Mouse (Mus musculus): ENCODE results near the gene Timeless. TPM values are rescaled to one million over a fixed set of nuclear protein-coding genes. Genes with fewer than 3 reads are reported as not detected.

Gene Timeless
- 3.0 and 4.9 TPM in 2 replicates for polyA plus RNA-seq (2021; fragmentation: Nextera tagmentation)
- long read RNA-seq, experiment 1, full-length matches to known transcripts, result 3 of 14 reads
- long read RNA-seq, experiment 1, partial matches to known transcripts, result 11 of 14 reads
- long read RNA-seq, experiment 1, other reads (novel, unspliced or antisense), result 0 of 14 reads
- long read RNA-seq, experiment 2, partial matches to known transcripts, result 9 of 10 reads
- long read RNA-seq, experiment 2, other reads (novel, unspliced or antisense), result 1 of 10 reads

DNA sequence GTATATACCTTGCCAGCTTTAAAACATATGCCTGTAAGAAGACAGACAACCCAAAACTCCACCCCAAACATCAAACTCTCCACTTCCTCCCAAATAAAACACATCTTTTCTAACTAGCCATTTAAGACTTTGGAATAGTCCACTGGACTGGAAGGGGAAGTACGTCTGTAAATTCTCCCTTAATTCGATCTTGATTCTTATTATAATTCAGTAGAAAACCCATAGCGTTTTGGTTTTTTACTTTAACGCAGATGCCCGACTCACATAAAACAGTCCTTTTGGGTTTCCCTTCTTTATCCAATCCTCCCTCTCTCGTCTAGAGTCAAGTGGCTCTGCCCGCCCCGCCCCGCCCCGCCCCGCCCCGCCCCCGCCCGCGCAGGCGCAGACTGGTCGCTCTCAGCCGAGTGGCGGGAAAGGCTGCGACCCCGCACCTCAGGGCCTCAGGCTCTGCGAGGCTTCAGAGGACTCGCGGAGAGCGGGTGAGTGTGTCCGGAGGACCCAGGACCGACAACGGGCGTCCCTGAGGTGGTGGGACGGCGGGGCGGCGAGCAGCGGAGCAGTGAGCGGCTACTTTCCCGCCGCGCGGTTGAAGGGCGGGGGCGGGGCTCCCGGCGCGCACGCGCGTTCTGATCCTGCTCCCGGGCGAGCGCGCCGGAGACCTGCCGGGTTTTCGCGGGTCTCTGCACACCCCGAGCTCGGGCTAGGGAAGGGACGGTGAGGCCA, at the start of gene Timeless:
Gene Timeless (plus strand): TSS at position 369 of the 723 bp plus-strand sequence.

DNA sequence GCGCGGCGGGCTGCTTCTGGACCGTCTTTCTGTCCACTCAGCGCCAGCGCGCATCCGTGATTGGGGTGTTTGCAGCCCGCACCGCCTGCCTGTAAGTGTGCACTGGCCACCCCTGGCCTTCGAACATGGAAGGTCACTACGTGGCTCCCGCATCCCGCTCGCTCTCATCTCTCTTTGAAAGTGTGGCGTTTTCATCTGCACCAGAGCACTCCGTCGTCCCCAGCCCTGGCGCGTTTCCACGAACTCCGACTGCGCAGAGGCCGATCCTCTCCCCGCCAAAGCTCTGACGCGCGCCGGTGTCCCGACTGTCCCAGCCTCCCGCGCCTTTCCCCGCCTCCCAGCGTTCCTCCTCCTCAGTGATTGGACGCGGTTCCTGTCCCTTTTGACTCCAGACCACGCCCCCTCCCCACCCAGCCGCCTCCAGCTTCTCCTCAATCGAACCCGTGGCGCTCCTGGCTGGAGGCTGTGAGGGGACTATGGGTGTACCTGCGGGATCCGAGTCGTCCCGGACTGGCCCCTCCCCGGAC, 37.8 kb upstream of the Timeless start, which contains the start of gene Gls2:
Gene Gls2 (plus strand): TSS at position 434 of the 527 bp plus-strand sequence.

DNA sequence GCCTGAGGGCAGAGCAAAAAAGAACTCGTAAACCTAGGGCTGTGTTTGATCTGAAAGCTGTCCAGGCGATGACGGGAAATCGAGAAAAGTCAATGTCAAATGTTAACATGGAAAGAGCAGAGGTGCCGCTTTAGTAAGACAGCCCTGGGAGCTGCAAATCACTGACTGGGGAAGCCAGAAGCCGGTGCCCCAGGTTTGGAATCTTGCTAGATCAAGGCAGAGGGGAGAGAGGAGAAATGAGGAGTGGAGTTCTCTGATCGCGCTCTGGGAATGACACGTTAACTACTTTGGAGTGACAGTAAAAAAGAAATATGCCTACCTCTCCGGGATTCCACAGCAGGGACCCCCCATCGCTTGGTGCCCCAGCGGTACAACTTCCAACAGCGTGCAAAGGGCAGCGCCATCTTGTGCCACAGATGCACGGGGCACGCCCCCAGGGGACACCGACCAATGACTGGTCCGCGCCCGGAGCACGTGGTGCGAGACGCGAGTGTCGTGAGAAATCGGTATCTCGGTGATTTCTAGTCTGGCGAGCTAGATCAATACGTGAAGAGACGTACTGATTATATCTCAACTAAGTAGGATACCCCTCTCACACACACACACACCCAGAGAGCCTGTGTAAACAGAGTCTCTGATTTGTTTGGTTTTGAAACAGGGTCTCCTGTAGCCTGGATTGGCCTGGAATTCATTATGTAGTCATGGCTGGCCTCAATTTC, 20.3 kb upstream of the Timeless start, which contains the start of gene Spryd4:
Gene Spryd4 (minus strand): TSS at position 418 of the 719 bp plus-strand sequence.

DNA sequence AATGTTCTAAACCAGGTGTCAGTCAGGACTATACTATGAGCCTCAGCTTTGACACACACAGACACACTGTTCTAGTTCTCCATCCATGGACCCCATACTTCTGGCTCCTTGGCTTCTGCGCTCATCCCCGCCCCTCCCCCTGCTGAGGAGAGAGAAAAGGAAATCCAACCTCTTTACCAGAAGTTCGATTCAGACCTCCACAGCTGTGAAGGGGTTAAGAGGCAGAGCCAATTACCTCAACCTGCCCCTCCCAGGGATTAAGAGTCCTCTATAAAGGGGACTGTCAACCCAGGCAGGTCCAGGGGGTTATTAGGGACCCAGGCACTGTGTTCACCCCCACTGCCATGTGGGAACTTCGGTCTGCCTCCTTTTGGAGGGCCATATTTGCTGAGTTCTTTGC, 6.3 kb upstream of the Timeless start, which contains the start of gene Mip:
Gene Mip (plus strand): TSS at position 301 of the 400 bp plus-strand sequence.

DNA sequence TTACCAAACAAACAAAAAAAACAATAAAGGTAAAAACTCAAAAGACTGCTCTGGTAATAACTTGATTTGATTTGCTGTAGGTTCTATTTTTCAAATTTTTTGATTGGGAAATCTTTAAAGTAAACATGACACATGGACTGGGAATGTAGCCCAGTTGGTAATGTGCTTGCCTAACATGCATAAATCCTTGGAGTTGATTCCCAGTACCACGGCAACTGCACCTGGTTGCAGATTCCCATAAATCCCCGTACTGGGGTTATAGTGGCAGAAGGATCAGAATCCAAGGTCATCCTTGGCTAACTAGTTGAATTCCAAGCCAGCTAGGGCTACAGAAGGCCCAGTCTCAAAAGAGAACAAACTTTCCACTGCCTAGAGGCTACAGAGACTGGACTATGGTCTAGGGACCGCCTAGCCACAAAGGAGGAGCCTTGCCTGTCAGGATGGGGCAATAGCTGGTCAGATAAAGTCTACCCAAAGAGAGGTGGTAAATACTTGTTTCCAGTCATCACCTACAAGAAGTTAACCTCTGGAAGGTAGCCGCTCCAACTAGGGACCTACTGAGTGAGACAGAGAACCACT, 21.9 kb downstream of the Timeless start, which contains the start of gene Apon:
Gene Apon (plus strand): TSS at position 420 of the 579 bp plus-strand sequence.

DNA sequence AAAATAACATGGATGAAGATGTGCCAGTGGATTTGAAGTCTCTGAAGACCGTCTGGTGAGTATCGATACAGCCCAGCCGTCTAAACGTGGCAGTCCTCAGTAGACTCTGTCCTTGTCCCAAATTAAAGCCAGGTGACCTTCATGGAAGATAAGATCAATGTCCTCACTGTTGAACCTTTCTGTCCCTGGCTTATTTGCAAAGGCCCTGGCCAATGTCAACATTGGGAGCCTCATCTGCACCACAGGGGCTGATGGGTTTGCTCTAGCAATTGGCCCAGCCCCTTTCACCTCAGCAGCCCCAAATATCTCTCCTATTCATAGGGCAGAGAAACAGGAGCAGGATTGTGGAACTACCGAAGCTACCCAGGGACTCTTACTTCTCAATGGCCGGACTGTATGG, 36.5 kb downstream of the Timeless start, which contains the start of gene Apof:
Gene Apof (plus strand): TSS at position 301 of the 400 bp plus-strand sequence.

DNA sequence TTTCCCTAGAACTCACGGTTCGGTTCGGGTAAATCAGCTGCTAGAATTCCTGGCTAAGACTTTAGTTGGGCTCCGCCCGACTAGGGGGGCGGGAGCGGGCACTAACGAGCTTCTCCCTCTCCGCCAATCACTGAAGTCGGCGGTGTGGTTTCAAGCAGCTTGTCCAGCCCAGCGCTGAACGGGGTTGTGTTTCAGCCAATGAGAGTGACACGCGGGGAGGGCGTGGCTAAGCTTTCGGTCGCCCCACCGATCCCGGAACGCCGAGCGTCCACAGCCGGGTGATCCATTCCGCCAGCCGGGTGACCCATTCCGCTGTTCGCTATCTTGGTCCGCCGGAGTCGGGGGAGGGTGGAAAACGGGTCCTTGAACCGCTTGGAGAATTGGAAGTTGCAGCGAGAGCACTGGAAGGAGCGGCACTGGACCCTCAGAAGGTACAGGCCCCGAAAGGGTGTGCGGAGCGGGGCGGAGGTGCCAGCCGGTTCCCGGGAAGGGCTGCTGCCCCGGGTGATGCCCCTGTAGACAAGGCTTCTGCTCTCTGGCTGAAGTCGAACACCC, 38.5 kb downstream of the Timeless start, which contains the start of gene Stat2:
Gene Stat2 (plus strand): TSS at position 273 of the 555 bp plus-strand sequence.

DNA sequence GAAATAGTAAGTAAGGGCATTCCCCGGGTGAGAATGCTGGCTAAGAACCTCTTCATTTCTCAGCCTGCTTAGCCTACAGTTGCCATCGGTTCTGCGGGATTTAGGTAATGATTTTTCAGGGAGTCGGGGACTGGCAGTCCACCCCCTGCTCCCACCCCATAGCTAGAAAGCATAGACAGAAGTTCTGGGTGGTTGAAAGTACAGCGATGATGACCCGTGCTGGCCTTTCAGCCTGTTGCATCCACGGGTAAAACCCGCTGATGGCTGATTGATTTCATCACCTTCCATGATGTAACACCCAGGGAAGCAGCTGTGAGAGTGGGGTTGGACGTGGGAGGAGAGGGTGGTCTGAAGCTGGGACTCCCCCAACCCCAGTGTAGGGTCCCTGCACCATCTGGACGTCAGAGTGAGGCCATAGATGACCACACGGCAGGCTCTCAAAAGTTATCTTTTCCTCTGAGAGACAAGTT, 66.9 kb downstream of the Timeless start, which contains the start of gene Il23a:
Gene Il23a (minus strand): TSS at position 51 of the 470 bp plus-strand sequence.

Other genes starting within 250 kb of the Timeless start
- not detected in 2 replicates for gene Hsd17b6, start 224.5 kb upstream of the Timeless start, polyA plus RNA-seq (2021; fragmentation: Nextera tagmentation)
- 9.5 and 9.8 TPM in 2 replicates for gene Prim1, start 216.9 kb upstream of the Timeless start, polyA plus RNA-seq (2021; fragmentation: Nextera tagmentation)
- 767 and 841 TPM in 2 replicates for gene Naca, start 196.5 kb upstream of the Timeless start, polyA plus RNA-seq (2021; fragmentation: Nextera tagmentation)
- 207 and 248 TPM in 2 replicates for gene Ptges3, start 173.1 kb upstream of the Timeless start, polyA plus RNA-seq (2021; fragmentation: Nextera tagmentation)
- gene Atp5b, start 148.8 kb upstream of the Timeless start, polyA plus RNA-seq (2021; fragmentation: Nextera tagmentation), result 1,781 and 2,018 TPM in 2 replicates
- 3.8 and 4.4 TPM in 2 replicates for gene Baz2a, start 140.5 kb upstream of the Timeless start, polyA plus RNA-seq (2021; fragmentation: Nextera tagmentation)
- 3.7 and 5.3 TPM in 2 replicates for gene Rbms2, start 51.8 kb upstream of the Timeless start, polyA plus RNA-seq (2021; fragmentation: Nextera tagmentation)
- gene Gls2, start 37.6 kb upstream of the Timeless start, polyA plus RNA-seq (2021; fragmentation: Nextera tagmentation), result 24.5 and 25.7 TPM in 2 replicates
- 9.1 and 11.8 TPM in 2 replicates for gene Spryd4, start 20.3 kb upstream of the Timeless start, polyA plus RNA-seq (2021; fragmentation: Nextera tagmentation)
- gene Mip, start 6.2 kb upstream of the Timeless start, polyA plus RNA-seq (2021; fragmentation: Nextera tagmentation), result not detected in 2 replicates
- gene Apon, start 22.0 kb downstream of the Timeless start, polyA plus RNA-seq (2021; fragmentation: Nextera tagmentation), result not detected in 2 replicates
- 0.09 TPM in 1 of 2 replicates, not detected in the other for gene Apof, start 36.6 kb downstream of the Timeless start, polyA plus RNA-seq (2021; fragmentation: Nextera tagmentation)
- gene Stat2, start 38.5 kb downstream of the Timeless start, polyA plus RNA-seq (2021; fragmentation: Nextera tagmentation), result 5.0 and 5.3 TPM in 2 replicates
- gene Il23a, start 66.7 kb downstream of the Timeless start, polyA plus RNA-seq (2021; fragmentation: Nextera tagmentation), result 0.15 TPM in 1 of 2 replicates, not detected in the other
- gene Pan2, start 71.3 kb downstream of the Timeless start, polyA plus RNA-seq (2021; fragmentation: Nextera tagmentation), result 2.5 and 2.8 TPM in 2 replicates
- gene Cnpy2, start 90.4 kb downstream of the Timeless start, polyA plus RNA-seq (2021; fragmentation: Nextera tagmentation), result 113 and 142 TPM in 2 replicates
- 189 and 199 TPM in 2 replicates for gene Cs, start 105.7 kb downstream of the Timeless start, polyA plus RNA-seq (2021; fragmentation: Nextera tagmentation)
- 20.7 and 55.1 TPM in 2 replicates for gene Coq10a, start 136.9 kb downstream of the Timeless start, polyA plus RNA-seq (2021; fragmentation: Nextera tagmentation)
- 5.9 and 11.9 TPM in 2 replicates for gene Ankrd52, start 145.1 kb downstream of the Timeless start, polyA plus RNA-seq (2021; fragmentation: Nextera tagmentation)
- 0.25 and 0.39 TPM in 2 replicates for gene Slc39a5, start 169.2 kb downstream of the Timeless start, polyA plus RNA-seq (2021; fragmentation: Nextera tagmentation)
- 98.0 and 168 TPM in 2 replicates for gene Nabp2, start 179.4 kb downstream of the Timeless start, polyA plus RNA-seq (2021; fragmentation: Nextera tagmentation)
- gene Rnf41, start 179.6 kb downstream of the Timeless start, polyA plus RNA-seq (2021; fragmentation: Nextera tagmentation), result 67.9 and 86.2 TPM in 2 replicates
- 61.2 and 108 TPM in 2 replicates for gene Smarcc2, start 227.2 kb downstream of the Timeless start, polyA plus RNA-seq (2021; fragmentation: Nextera tagmentation)